Mouse (Mus musculus) urinary bladder, postnatal 14 days (tissue): Measurements from ENCODE around the gene Gse1.
A peak's percentile ranks its signal among the peaks of the same experiment; 100 is the strongest.
"Not testable (repeated sequence)": the region's sequence is repeated elsewhere in the genome, so short reads cannot be mapped to it uniquely, and the experiment has no call there.

ENCODE experiments used
- DNase-seq: peaks from one replicate; pipeline ENCODE4 v3.0.0; 2021; ENCODE audit warnings: low spot score

Gene Gse1

GRCm38 (mm10) chr8:120351332-120352071, 123.2 kb downstream of the Gse1 start:
- peak; percentile 30 for DNase-seq

GRCm38 (mm10) chr8:120352096-120352495, 123.8 kb downstream of the Gse1 start:
- no peak for DNase-seq

GRCm38 (mm10) chr8:120356067-120356466, 127.8 kb downstream of the Gse1 start:
- DNase-seq = no peak

- no peak for DNase-seq
Measured at GRCm38 (mm10) chr8:120357504-120357903, 129.2 kb downstream of the Gse1 start.

- DNase-seq = peak; percentile 56
Measured at GRCm38 (mm10) chr8:120361301-120361700, 133.0 kb downstream of the Gse1 start.

- DNase-seq = peak; percentile 79
Measured at GRCm38 (mm10) chr8:120363552-120364071, 135.4 kb downstream of the Gse1 start.

- DNase-seq = peak; percentile 55
Measured at GRCm38 (mm10) chr8:120364093-120364725, 136.0 kb downstream of the Gse1 start.

- DNase-seq = peak; percentile 46
Measured at GRCm38 (mm10) chr8:120366840-120367239, 138.6 kb downstream of the Gse1 start.

GRCm38 (mm10) chr8:120368191-120368590, 139.9 kb downstream of the Gse1 start:
- DNase-seq = not testable (repeated sequence)

GRCm38 (mm10) chr8:120368814-120369649, 140.8 kb downstream of the Gse1 start:
- DNase-seq = peak; percentile 93

GRCm38 (mm10) chr8:120369956-120370355, 141.7 kb downstream of the Gse1 start:
- DNase-seq = peak; percentile 76

GRCm38 (mm10) chr8:120370461-120370860, 142.2 kb downstream of the Gse1 start:
- DNase-seq = no peak

GRCm38 (mm10) chr8:120371146-120371545, 142.9 kb downstream of the Gse1 start:
- DNase-seq = no peak

GRCm38 (mm10) chr8:120371725-120372457, 143.6 kb downstream of the Gse1 start:
- DNase-seq = no peak

- DNase-seq = no peak
Measured at GRCm38 (mm10) chr8:120372684-120373083, 144.4 kb downstream of the Gse1 start.

- no peak for DNase-seq
Measured at GRCm38 (mm10) chr8:120373621-120374020, 145.4 kb downstream of the Gse1 start.

GRCm38 (mm10) chr8:120374070-120374469, 145.8 kb downstream of the Gse1 start:
- peak; percentile 83 for DNase-seq

- no peak for DNase-seq
Measured at GRCm38 (mm10) chr8:120374514-120374913, 146.3 kb downstream of the Gse1 start.

GRCm38 (mm10) chr8:120375170-120375569, 146.9 kb downstream of the Gse1 start:
- DNase-seq = peak; percentile 69

GRCm38 (mm10) chr8:120376215-120376614, 148.0 kb downstream of the Gse1 start:
- no peak for DNase-seq
